Mouse (Mus musculus) erythroblast, adult 5-6 weeks (primary cell): Measurements from ENCODE around the gene Pan2. TPM values are rescaled to one million over a fixed set of nuclear protein-coding genes. Genes with fewer than 3 reads are reported as not detected.
A peak's percentile ranks its signal among the peaks of the same experiment; 100 is the strongest.
"Not testable (repeated sequence)": the region's sequence is repeated elsewhere in the genome, so short reads cannot be mapped to it uniquely, and the experiment has no call there.

Source experiments
- ATAC-seq: replicated peaks from 2 replicates; pipeline ENCODE4 v1.8.0; 2016; ENCODE audit warnings: moderate number of reproducible peaks, mild to moderate bottlenecking, moderate TSS enrichment, inconsistent platforms; ENCODE audit not compliant: poor library complexity, low FRiP score, severe bottlenecking
- total RNA-seq, 2 experiments: library from RNA; stranded (forward) in 1 of 2; stranded (reverse) in 1 of 2; fragments of 150-400 nt in 1 of 2; fragments of 200-764, 138-1000 nt in 1 of 2; gene quantifications; 2 replicates each; pipeline versions ENCODE4 v1.2.3 to v1.2.4; 2015 to 2017; ENCODE audit warnings: low replicate concordance in 2 of 2

Pan2 gene
- total RNA-seq, 2 experiments from 2014 or later: 7.5 to 7.9 TPM

DNA sequence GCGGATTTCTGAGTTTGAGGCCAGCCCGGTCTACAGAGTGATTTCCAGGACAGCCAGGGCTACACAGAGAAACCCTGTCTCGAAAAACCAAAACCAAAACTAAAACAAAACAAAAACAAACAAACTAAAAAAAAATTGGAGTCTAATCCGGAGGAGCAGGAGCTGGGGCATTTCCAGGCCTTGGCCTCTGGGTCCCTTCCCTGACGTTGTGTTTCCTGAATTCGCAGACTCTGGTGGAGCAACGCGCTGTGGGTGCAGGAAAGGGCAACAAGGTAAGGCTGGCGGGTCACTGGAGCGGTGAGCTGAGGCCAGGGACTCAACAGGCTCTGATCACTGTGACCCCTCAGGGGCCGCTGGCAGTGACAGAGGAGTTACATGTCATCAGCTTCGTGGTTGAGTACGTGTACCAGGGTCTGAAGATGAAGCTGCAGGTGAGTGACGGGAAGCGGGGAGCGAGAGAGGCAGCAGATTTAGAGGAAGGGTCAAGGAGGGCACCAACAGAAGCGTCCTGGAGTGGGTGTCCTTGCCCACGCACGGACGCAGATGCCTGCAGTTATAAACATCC is 20.2 kb upstream of the Pan2 start:
- ATAC-seq: no peak

DNA sequence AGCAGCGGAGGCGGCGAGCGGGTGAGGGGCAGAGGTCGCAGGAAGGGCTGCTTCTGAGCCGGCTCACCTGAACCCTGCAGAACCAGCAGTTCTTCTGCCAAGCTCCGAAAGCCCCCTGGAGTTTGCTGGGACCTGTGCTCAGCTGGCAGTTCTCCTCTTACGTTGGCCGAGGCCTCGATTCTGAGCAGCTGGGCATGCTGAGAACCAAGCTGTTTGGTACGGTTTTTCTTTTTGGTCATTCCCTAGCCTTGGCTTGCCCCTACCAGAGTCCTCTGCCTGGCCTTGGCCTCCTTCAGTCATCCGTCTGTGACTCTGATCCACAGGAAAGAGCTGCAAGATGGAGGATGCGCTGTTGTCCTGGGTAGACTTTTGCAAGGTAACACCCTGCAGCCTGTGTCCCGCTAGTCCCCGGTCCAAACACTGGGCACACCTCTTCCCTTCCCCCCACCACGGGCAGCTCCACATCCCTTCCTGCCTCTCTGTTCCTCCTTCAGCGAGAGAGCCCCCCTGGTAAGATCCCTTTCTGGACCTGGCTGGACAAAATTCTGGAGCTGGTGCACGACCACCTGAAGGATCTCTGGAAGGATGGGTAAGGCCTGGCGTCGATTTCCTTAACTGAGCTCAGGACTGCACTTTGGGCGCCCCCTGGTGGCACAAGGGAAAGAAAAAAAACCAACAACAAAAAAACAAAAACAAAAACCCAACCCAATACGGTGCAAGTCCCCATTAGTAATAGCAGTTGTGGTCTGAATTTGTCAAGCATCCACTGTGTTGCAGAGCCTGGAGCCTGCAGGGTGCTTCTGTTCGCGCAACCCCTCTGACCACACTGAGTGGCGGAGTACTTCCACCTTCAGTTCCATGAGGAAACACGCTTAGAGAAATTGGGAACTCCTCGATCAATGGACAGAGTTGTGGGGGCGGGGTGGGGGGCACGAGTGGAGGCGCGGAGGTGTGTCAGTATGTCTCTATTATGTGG is 19.2 kb upstream of the Pan2 start:
- ATAC-seq: peak; percentile 71

- ATAC-seq: not testable (repeated sequence)
These were observed 12.5 kb upstream of the Pan2 start for GRCm38 (mm10) chr10:128290594-128290993.

DNA sequence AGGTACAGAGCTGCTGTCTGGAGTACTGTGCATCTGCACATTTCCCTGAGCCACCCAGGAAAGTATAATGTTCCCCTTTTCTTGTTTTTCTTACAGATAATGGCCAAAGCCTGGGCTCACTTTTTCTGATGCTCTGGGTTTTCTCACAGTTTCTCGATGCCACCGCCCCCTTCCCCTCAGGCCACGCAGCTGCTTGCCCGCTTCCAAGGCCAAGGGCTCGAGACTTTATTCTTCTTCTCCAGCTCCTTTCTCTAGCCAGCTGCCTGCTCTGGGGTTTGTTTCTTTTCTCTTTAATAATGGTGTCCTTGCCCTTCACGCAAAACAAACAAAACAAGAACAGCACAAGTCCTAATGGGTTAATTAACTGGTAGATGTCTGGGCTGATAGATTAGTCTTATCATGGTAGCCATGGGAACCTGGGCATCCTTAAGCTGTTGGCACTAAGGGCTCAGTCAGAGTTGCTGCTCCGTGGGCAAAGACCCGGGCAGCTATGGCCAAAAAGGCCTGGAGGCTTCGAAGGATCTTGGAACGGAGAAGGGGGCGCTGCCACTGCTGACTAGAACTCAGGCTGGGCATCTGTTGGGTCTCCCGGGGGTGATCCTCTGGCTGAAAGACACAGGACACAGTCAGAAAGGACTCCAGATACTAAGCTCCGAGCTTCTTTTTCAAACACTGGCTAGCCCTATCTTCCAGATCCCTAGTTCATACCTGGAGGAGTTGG is 6.6 kb upstream of the Pan2 start:
- ATAC-seq: no peak

DNA sequence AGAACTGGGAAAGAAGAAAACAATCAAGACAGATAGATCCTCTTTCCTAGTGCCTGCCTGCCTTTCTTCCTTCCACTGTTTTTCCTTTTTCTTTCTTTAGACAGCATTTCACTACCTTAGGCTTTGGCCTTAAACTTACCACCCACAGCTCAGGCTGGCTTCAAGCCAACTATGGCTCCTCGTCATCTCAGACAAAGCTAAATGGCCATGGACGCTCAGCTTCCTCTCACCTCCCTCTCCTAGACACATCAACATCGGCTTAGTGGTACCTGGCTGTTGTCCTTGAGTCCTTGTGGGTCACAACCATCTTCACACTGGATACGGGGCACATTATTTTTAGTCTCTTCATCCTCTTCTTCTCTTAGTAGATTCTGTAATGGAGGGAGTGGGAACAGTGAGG is 5.9 kb upstream of the Pan2 start:
- no peak for ATAC-seq

DNA sequence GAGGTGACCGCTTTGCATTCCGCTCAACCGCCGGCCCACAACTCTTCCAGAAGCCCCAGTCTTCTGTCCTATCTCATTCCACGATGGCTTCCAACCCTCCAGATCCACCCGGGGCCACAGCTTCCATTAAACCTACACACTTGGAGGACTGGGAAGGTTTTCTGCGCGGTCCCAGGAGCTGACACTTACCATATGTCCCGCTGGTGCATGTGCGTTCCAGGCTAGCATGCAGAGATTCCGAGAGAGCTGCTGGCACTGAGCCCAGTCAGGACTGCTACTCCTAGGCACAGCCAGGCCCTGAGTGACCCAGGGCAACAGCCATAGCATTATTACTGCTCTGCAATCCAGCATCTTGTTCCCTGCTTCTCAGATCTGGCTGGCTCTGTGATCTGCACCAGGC is 5.5 kb upstream of the Pan2 start:
- ATAC-seq: 0 out of 2 replicates have a peak, but pooled peaks have one; percentile 19

GRCm38 (mm10) chr10:128298243-128298642 is 4.9 kb upstream of the Pan2 start:
- no peak for ATAC-seq

GRCm38 (mm10) chr10:128298702-128299171 is 4.4 kb upstream of the Pan2 start, which contains the start of gene Il23a:
Gene Il23a (minus strand): TSS chr10:128298752.
- no peak for ATAC-seq

DNA sequence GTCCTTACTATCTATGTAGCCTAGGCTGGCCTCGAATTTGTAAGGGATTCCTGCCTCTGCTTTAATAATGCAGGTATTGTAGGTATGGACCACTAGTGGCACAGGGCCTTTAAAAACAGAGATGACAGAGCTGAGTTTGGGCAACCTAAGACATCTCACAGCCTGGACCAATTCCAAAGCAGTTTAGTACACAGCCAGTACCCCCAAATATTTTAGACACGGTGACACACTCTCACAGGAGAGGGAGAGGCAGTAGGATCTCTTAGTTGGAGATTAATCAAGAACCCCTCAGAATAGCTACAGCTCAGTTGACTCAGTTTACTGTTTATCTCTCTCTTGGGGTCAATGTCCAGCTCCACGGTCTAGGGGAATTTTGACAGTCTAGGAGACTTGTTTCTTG is 778 bp upstream of the Pan2 start:
- ATAC-seq: peak; percentile 16; the same call in 1 of the 2 replicates

- peak; percentile 56 for ATAC-seq
These were observed 380 bp upstream of the Pan2 start for GRCm38 (mm10) chr10:128302785-128303125.

GRCm38 (mm10) chr10:128309654-128310053 is 6.5 kb downstream of the Pan2 start:
- ATAC-seq: no peak

GRCm38 (mm10) chr10:128310177-128310576 is 7.0 kb downstream of the Pan2 start:
- no peak for ATAC-seq

DNA sequence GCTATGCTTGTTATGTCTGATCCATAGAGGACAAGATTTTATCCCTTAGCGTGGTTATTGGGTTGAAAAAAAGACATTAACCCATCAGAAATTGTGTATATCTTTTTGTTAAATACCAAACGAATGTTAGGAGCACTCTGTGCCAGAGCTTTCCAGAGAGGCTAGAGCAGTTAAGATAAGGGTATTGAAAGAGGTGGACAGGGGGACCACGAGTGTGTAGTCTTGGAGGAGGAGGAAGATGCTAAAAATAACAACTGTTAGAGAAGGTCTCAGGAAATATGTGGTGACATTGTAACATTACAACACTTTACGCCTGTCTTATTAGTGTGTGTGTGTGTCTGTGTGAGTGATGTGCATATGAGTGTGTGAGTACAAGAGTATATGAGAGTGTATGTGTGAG is 7.8 kb downstream of the Pan2 start:
- no peak for ATAC-seq

DNA sequence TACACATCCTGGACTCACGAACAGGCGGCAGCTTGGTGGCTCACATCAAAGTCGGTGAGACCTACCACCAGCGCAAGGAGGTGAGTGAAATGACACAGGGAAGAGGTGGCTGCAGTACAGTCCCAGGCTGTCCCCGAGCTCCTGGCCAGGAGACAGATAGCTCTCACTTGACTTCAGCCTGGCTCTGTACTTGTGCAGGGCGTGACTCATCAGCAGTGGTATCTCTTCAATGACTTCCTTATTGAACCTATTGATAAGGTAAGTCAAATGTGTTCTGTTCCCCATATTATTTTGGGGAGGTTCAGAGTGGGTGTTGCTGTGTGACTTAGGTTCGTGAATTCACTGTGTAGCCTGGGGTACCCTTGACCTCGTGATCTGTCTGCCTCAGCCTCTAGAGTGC is 12.4 kb downstream of the Pan2 start:
- ATAC-seq: 0 out of 2 replicates have a peak, but pooled peaks have one; percentile 14

- no peak for ATAC-seq
These were observed 18.5 kb downstream of the Pan2 start for GRCm38 (mm10) chr10:128321641-128322040.

- peak; percentile 79 for ATAC-seq
These were observed 19.3 kb downstream of the Pan2 start, which contains the start of gene Cnpy2 for GRCm38 (mm10) chr10:128322141-128323108. Gene Cnpy2 (plus strand): TSS chr10:128322459.

DNA sequence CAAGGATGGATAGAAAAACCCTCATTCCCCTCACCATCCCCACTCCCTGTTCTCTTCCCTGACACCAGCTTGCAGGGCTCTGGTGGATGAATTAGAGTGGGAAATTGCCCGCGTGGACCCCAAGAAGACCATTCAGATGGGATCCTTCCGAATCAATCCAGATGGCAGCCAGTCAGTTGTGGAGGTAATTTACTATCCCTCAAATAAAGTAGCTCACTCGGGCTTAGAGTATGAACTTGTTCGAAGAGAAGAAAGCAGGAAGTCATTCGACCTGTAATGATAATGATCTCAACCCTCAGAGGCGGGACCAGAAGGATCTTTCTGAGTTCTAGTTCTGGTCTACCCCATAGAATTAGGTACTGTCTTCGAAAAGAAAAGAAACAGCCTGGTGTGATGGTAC is 20.4 kb downstream of the Pan2 start:
- no peak for ATAC-seq

- ATAC-seq: no peak
These were observed 23.7 kb downstream of the Pan2 start for GRCm38 (mm10) chr10:128326825-128327224.

- no peak for ATAC-seq
These were observed 24.5 kb downstream of the Pan2 start for GRCm38 (mm10) chr10:128327610-128328009.
